Mouse (Mus musculus): ENCODE data around the gene Otx1. TPM values are rescaled to one million over a fixed set of nuclear protein-coding genes. Genes with fewer than 3 reads are reported as not detected.
A peak's percentile ranks its signal among the peaks of the same experiment; 100 is the strongest.

The Otx1 gene
- total and polyA plus RNA-seq, 2 experiments = not detected

DNA sequence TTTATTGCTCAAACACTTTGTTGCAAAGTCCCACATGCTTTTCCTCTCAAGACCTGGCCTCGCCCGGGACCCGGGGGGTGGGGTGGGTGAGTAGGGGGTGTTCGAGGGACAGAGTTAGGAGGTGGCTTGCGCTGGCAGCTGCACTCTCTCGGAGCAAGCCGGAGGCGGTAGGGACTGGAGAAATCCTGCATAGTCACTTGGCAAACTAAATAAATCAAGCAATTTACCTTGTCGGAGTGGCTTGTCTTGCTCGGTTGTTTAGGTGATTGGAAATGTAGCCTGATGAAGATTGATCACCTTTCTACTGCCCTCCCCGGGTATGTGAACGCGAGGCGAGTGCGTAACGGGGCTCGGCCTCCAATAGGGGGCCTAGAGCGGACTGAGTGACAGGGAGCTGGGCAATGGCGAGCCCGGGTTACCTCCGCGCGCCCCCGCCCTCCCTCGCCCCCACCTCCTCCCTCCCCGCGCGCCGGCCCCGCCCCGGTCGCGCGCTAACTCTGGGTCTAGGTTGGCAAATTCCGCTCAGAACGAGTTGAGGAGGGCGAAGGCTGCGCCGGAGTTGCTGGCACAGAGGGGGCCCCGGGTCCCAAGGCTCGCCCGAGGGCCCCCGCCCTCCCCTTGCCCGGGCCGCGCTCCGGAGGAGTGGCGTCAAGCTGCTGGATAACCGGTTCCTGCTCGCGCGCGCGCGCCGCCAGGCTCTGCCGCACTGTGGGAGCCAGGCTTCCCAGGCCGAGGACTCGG is 1.2 kb downstream of the Otx1 start:
- WGBS = under 1% methylated on average over 52 of the region's 59 CpGs
- H3K27me3 ChIP-seq (ENCODE audit: control insufficient read depth, insufficient read depth, low read length) = peaks cover 40% of the 10 kb centered on the region
- no peak overlapping the region for H3K27ac ChIP-seq (replicated peaks; ENCODE audit: insufficient read depth, low read depth, low read length)
- no peaks in the 10 kb centered on the region for H3K79me2 ChIP-seq (ENCODE audit: control insufficient read depth, insufficient read depth, low read length)
- no peak for DNase-seq (ENCODE audit: extremely low read depth, low read depth, low spot score)
- H3K4me1 ChIP-seq (ENCODE audit: control insufficient read depth, insufficient read depth, low read length) = peaks cover 7% of the 10 kb centered on the region
- H3K36me3 ChIP-seq (ENCODE audit: control insufficient read depth, insufficient read depth, low read length) = peaks cover 2% of the 10 kb centered on the region; the same call in 1 of the 2 replicates
- TF ChIP-seq CTCF (IDR thresholded peaks at IDR 0.05; ENCODE audit: low read depth, low read length) = no peak
- TF ChIP-seq POLR2A (IDR thresholded peaks at IDR 0.05; ENCODE audit: extremely low read depth, insufficient read depth, low read length) = no peak
- H3K9ac ChIP-seq (ENCODE audit: low read depth, low read length) = no peak overlapping the region
- peak overlapping the region; percentile 46; the same call in 1 of the 2 replicates for H3K4me3 ChIP-seq (ENCODE audit: insufficient read depth, low read depth, low read length)

DNA sequence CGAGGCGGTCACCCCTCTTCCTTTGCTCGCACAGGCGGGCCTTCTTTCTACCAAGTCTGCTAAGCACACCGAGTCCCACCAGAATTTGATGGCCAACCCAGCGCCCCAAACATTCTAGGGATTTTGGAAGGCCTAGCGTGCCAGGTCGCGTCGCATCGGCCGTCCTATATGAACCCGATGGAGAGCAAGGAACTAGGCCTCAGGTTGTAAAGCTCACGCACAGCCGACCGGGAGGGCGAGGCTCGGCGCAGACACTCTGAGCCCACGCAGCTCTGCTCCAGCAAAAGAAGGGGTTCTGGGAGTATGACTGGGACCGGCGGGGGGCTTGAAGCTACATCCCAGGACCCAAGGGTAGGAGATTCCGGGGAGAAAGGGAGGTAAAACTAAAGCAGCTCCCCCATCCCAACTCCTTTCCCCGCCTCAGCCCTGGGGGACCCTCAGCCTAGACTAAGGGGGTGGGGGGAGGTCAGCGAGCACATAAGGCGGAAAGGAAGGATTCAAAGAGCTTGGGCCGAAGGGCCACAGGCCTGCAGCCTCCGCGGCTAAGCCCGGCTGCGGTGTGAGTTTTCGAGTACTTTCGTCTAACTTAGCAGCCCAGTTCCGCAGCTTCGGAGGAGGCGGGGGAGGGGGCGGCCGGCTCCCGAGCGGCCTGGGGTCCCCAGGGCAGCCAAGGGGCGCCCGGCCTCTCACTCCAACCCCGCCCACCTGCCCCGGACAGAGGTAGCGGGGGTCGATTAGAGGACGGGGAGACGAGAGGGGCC is 2.2 kb downstream of the Otx1 start:
- Histone ChIP-seq H3K27me3 (ENCODE audit: control insufficient read depth, insufficient read depth, low read length) (peaks cover 48% of the 10 kb centered on the region), H3K79me2 (ENCODE audit: control insufficient read depth, insufficient read depth, low read length) (no peaks in the 10 kb centered on the region), H3K4me1 (ENCODE audit: control insufficient read depth, insufficient read depth, low read length) (peaks cover 7% of the 10 kb centered on the region), H3K9ac (ENCODE audit: low read depth, low read length) (no peak overlapping the region), H3K36me3 (ENCODE audit: control insufficient read depth, insufficient read depth, low read length) (no peaks in the 10 kb centered on the region), H3K4me3 (ENCODE audit: insufficient read depth, low read depth, low read length) (no peak overlapping the region; the same call in 1 of the 2 replicates), H3K27ac (replicated peaks; ENCODE audit: insufficient read depth, low read depth, low read length) (no peak overlapping the region)
- TF ChIP-seq CTCF (IDR thresholded peaks at IDR 0.05; ENCODE audit: low read depth, low read length) (no peak), POLR2A (IDR thresholded peaks at IDR 0.05; ENCODE audit: extremely low read depth, insufficient read depth, low read length) (no peak)
- DNase-seq (ENCODE audit: extremely low read depth, low read depth, low spot score) = no peak
- 8% methylated on average over 47 of the region's 48 CpGs for WGBS

DNA sequence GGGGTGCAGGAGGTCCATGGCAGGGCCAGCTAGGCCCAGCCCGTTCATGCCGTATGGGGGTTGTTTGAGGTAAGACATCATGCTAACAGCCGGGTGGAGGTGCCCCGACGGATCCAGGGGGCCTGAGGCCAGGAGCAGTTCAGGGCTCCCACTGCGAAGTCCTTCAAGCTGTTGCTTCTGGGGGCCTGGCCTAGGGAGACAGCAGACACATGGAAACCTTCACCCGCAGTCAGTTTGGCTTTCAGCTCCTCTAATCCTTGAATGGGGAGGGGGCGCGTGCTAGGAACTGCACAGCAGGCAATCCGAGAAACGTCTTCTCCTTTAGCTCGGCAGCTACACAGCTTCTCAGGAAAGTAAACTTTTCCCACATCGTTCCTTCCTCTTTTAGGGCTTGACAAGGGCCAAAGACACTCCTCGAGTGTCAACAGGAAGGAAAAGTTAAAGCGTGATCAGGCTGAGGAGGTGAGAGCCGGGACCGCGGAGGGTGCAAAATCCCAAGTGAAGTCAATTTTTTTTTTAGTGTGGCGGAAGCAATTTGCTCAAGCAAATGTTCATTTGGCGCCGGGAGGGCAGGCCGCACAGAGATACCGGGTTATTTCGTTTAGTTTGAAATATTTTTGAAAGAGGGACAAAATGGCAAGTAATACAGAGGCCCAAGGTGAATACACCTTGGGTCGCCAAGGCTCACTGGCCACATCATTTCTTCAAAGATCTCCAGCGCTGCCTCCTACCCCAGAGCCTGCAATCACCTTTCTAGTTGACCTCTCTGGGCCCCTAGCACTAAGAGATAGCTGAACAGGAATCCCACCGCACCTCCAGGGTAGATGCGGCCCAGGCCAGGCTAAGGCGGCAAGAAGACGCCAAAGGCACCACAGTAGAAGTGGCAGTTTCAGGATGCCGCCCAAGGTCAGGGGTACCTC is 3.0 kb downstream of the Otx1 start:
- peaks cover 51% of the 10 kb centered on the region for H3K27me3 ChIP-seq (ENCODE audit: control insufficient read depth, insufficient read depth, low read length)
- no peak for DNase-seq (ENCODE audit: extremely low read depth, low read depth, low spot score)
- WGBS = 19% methylated on average over 31 of the region's 31 CpGs

DNA sequence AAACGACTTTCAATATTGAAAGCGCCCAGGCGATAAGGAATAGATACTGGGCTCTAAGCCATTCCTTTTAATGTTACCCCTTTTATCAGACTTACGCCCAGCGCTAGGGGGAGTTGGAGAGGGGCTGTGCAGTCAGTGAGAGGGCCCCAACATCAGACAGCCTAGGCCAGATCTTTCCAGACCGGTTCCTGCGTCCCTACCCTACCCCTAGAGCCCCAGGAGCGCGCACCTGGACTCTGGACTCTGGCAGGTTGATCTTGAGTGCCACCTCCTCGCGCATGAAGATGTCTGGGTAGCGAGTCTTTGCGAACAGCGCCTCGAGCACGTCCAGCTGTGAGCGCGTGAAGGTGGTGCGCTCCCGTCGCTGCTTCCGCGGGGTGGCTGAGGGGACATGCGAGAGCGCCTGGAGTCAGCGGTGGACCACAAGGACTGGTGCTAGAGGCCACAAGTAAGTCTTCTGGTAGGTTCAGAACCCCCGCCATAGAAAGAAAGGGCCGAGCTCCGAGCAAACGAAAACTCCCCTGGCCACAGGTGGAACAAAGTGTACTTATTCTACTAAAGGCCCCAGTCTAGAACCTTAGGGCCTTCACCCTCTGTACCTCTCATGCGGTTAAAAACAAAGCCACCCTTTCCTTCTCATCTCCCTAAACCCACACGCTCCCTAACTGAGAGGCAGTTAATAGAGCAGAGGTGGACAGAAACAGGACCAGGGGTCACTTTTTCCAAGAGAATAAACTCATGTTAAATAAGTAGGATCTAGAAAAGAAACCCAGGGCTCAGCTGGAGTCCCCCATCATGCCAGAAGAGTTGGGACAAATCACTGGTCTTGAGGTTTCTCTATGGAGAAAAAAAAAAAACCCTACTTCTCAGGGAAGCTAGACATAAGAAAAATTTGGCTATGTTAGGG is 4.3 kb downstream of the Otx1 start:
- no peak for TF ChIP-seq POLR2A (IDR thresholded peaks at IDR 0.05; ENCODE audit: extremely low read depth, insufficient read depth, low read length)
- no peak for TF ChIP-seq CTCF (IDR thresholded peaks at IDR 0.05; ENCODE audit: low read depth, low read length)
- DNase-seq (ENCODE audit: extremely low read depth, low read depth, low spot score) = no peak
- H3K4me3 ChIP-seq (ENCODE audit: insufficient read depth, low read depth, low read length) = no peak overlapping the region
- peaks cover 3% of the 10 kb centered on the region for H3K4me1 ChIP-seq (ENCODE audit: control insufficient read depth, insufficient read depth, low read length)
- H3K27ac ChIP-seq (replicated peaks; ENCODE audit: insufficient read depth, low read depth, low read length) = no peak overlapping the region
- H3K79me2 ChIP-seq (ENCODE audit: control insufficient read depth, insufficient read depth, low read length) = no peaks in the 10 kb centered on the region
- peaks cover 53% of the 10 kb centered on the region for H3K27me3 ChIP-seq (ENCODE audit: control insufficient read depth, insufficient read depth, low read length)
- no peak overlapping the region for H3K9ac ChIP-seq (ENCODE audit: low read depth, low read length)
- 15% methylated on average over 32 of the region's 32 CpGs for WGBS
- H3K36me3 ChIP-seq (ENCODE audit: control insufficient read depth, insufficient read depth, low read length) = no peaks in the 10 kb centered on the region

More for the DNA sequence above, 3.0 kb downstream of the Otx1 start:
- peaks cover 7% of the 10 kb centered on the region for H3K4me1 ChIP-seq (ENCODE audit: control insufficient read depth, insufficient read depth, low read length)
- TF ChIP-seq POLR2A (IDR thresholded peaks at IDR 0.05; ENCODE audit: extremely low read depth, insufficient read depth, low read length) = no peak
- no peak for TF ChIP-seq CTCF (IDR thresholded peaks at IDR 0.05; ENCODE audit: low read depth, low read length)
- no peak overlapping the region for H3K4me3 ChIP-seq (ENCODE audit: insufficient read depth, low read depth, low read length)
- H3K27ac ChIP-seq (replicated peaks; ENCODE audit: insufficient read depth, low read depth, low read length) = no peak overlapping the region
- H3K36me3 ChIP-seq (ENCODE audit: control insufficient read depth, insufficient read depth, low read length) = no peaks in the 10 kb centered on the region
- no peaks in the 10 kb centered on the region for H3K79me2 ChIP-seq (ENCODE audit: control insufficient read depth, insufficient read depth, low read length)
- no peak overlapping the region for H3K9ac ChIP-seq (ENCODE audit: low read depth, low read length)

Measured in liver, adult 2 months (tissue).